ENCODE assay signal across 8 mouse cellular contexts in the genomic region with DNA sequence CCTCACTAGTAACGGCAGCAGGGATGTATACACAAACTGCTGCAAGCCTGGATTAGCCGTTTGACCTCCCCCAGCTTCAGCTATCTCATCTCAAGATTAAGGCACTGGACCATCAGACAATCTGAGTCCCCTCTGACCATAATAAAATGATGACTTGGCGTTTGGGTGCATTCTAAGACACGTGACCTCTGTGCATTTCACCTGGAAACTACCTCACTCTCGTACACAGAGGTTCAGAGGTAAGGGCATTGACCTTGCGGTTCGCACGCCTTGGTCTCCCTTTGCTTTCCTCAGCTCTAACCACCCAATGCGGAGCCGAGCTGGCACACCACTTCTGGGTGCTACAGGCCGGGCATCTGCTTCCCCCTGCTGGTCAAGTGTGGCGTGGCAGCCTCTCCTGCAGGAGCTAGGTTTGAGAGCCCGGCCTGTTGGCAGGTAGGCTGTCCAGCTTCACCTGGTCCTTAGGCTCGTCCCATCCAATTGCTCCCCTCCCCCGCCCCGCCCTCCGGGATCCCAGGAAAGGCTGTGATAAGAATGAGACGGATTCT. TPM values are rescaled to one million over a fixed set of nuclear protein-coding genes. Genes with fewer than 3 reads are reported as not detected.
A peak's percentile ranks its signal among the peaks of the same experiment; 100 is the strongest.
DNase-seq lines count a peak whose midpoint lies in the region; ATAC-seq and TF ChIP-seq lines count a peak whose summit lies in the region.

No protein-coding gene starts in this region.

- H3K9me3 ChIP-seq in heart, embryonic 12.5 days (replicated peaks): no peaks in the 10 kb centered on the region
- H3K9me3 ChIP-seq in kidney, embryonic 16.5 days (ENCODE audit: low read length): no peaks in the 10 kb centered on the region

- peak; percentile 75 for ATAC-seq in erythroblast, adult 5-6 weeks (replicated peaks; ENCODE audit: low FRiP score, poor library complexity, severe bottlenecking)
- peak; percentile 41; the same call in 1 of the 2 replicates for ATAC-seq in heart, embryonic 12.5 days (ENCODE audit: insufficient number of reproducible peaks, low FRiP score)
- peak; percentile 71 for ATAC-seq in kidney, embryonic 16.5 days (ENCODE audit: low FRiP score, low TSS enrichment)

- H3K27ac ChIP-seq in bone marrow macrophage, adult 2 months (ENCODE audit: insufficient read depth, low read depth, low read length): no peak overlapping the region
- no peak overlapping the region for H3K27ac ChIP-seq in heart, embryonic 12.5 days (ENCODE audit: poor library complexity, severe bottlenecking)
- peak overlapping the region; percentile 64 for H3K27ac ChIP-seq in kidney, embryonic 16.5 days (ENCODE audit: low read length)

- H3K4me3 ChIP-seq in bone marrow macrophage, adult 2 months (ENCODE audit: insufficient read depth, low read length): no peak overlapping the region
- no peak overlapping the region for H3K4me3 ChIP-seq in heart, embryonic 12.5 days
- no peak overlapping the region; the same call in 1 of the 2 replicates for H3K4me3 ChIP-seq in kidney, embryonic 16.5 days (ENCODE audit: low read length)

- no peak for TF ChIP-seq POLR2A in bone marrow macrophage, adult 2 months (IDR thresholded peaks at IDR 0.05; ENCODE audit: borderline replicate concordance, low read depth, low read length)

- peak; percentile 82 for DNase-seq in A20 (ENCODE audit: low read depth, low spot score)
- DNase-seq in liver: peak; percentile 87
- peak; percentile 52 to 77 for DNase-seq in monocyte, adult 2 months (ENCODE audit: low read depth in 1 of 2, low spot score in 2 of 2)
- peak; percentile 90 to 93 for DNase-seq in spleen, postnatal 10 days (ENCODE audit: low spot score in 2 of 2)

- H3K36me3 ChIP-seq in heart, embryonic 12.5 days: no peaks in the 10 kb centered on the region
- no peaks in the 10 kb centered on the region for H3K36me3 ChIP-seq in kidney, embryonic 16.5 days (ENCODE audit: insufficient read depth, low read length)

- peak overlapping the region; percentile 22; the same call in 1 of the 2 replicates for H3K4me2 ChIP-seq in heart, embryonic 12.5 days
- H3K4me2 ChIP-seq in kidney, embryonic 16.5 days (replicated peaks; ENCODE audit: low read depth, low read length): peak overlapping the region; percentile 39

- no peak overlapping the region for H3K9ac ChIP-seq in heart, embryonic 12.5 days
- H3K9ac ChIP-seq in kidney, embryonic 16.5 days (replicated peaks; ENCODE audit: low read length): no peak overlapping the region; the same call in 1 of the 2 replicates

- H3K4me1 ChIP-seq in bone marrow macrophage, adult 2 months (ENCODE audit: control insufficient read depth, insufficient read depth, low read length): no peaks in the 10 kb centered on the region
- peaks cover 12% of the 10 kb centered on the region for H3K4me1 ChIP-seq in heart, embryonic 12.5 days (replicated peaks)
- peaks cover 39% of the 10 kb centered on the region for H3K4me1 ChIP-seq in kidney, embryonic 16.5 days (ENCODE audit: insufficient read depth, low read length)

- WGBS in heart, embryonic 12.5 days: 2% methylated on average over 18 of the region's 18 CpGs
- WGBS in kidney, embryonic 16.5 days: under 1% methylated on average over 18 of the region's 18 CpGs

- peak; percentile 82 for TF ChIP-seq CTCF in bone marrow macrophage, adult 2 months (IDR thresholded peaks at IDR 0.05; ENCODE audit: low read depth, low read length)

- H3K27me3 ChIP-seq in heart, embryonic 12.5 days (replicated peaks): peaks cover 100% of the 10 kb centered on the region
- peaks cover 31% of the 10 kb centered on the region for H3K27me3 ChIP-seq in kidney, embryonic 16.5 days (ENCODE audit: insufficient read depth, low read length)

RNA-seq across cellular contexts. Expression of gene Smug1, which starts 10.1 kb away (rescaled TPM):
- 6.7 and 7.4 TPM in 2 replicates for polyA plus RNA-seq in bone marrow macrophage, adult 2 months (2012; ENCODE audit: insufficient read depth, insufficient read length, missing spikeins)
- 1.5 TPM in 1 of 2 replicates, not detected in the other for total RNA-seq in erythroblast, adult 5-6 weeks (2015; ENCODE audit: low replicate concordance)
- 0.70 and 1.0 TPM in 2 replicates for total RNA-seq in erythroblast, adult 5-6 weeks (2017; ENCODE audit: low replicate concordance)
- 17.1 and 17.4 TPM in 2 replicates for polyA plus RNA-seq in heart, embryonic 12.5 days (2016; fragmentation: Nextera tagmentation; extraction: Ambion mirVana)
- 19.8 and 20.5 TPM in 2 replicates for polyA plus RNA-seq in kidney, embryonic 16.5 days (2015; fragmentation: Nextera tagmentation; extraction: Ambion mirVana)
